ENCODE assay signal across 9 mouse cellular contexts in genomic region chr1:154661977-154662376, GRCm38 (mm10).
A peak's percentile ranks its signal among the peaks of the same experiment; 100 is the strongest.
DNase-seq lines count a peak whose midpoint lies in the region; ATAC-seq lines count a peak whose summit lies in the region.
"Had no signal": no experiment of that assay in that cellular context is flagged by ENCODE, and none has a peak within 500 bp of the region (broad histone marks: within the 10 kb centered on the region; RNA-seq: fewer than 3 reads in every experiment).

No protein-coding gene starts in this region.

- ATAC-seq in erythroid progenitor cell, adult 5-6 weeks (replicated peaks; ENCODE audit: low FRiP score, poor library complexity, severe bottlenecking), result no peak

- intact Hi-C loops in left cerebral cortex, postnatal 25 days (cut with DNase I), result loop anchor here (1.0 to 5.0 kb wide), 2 partner anchors 26 to 60 kb away; no protein-coding TSS in a partner anchor

- peak; percentile 13 to 22 for DNase-seq in cerebellum, postnatal 10 days
- no peak for DNase-seq in cerebellum, postnatal 14 days
- DNase-seq in layer of hippocampus, postnatal 14 days (ENCODE audit: low spot score in 2 of 2), result peak; percentile 12 to 20
- no peak for DNase-seq in layer of hippocampus, adult 11-12 months (ENCODE audit: low spot score)
- DNase-seq in left cerebral cortex, postnatal 25 days (ENCODE audit: low spot score in 2 of 2), result peak; percentile 63 to 92
- DNase-seq in right cerebral cortex, adult 2 months (ENCODE audit: low spot score in 2 of 2), result peak; percentile 64 to 78
- no peak for DNase-seq in T-cell, adult 2 months (ENCODE audit: low spot score)
- DNase-seq: kidney, postnatal 14 days had no signal

Comparison
In these comparisons a context has a peak if more than half of its experiments do, and no peak if none do; other contexts are left out.
1. DNase-seq: peak in cerebellum, postnatal 10 days (2 of 2), layer of hippocampus, postnatal 14 days (2 of 2), left cerebral cortex, postnatal 25 days (2 of 2) and right cerebral cortex, adult 2 months (2 of 2); none in cerebellum, postnatal 14 days (0 of 2), layer of hippocampus, adult 11-12 months (single experiment) and T-cell, adult 2 months (single experiment).